Mouse (Mus musculus): Measurements from ENCODE around the gene Tnfrsf13b. TPM values are rescaled to one million over a fixed set of nuclear protein-coding genes. Genes with fewer than 3 reads are reported as not detected.
"Not testable (repeated sequence)": the region's sequence is repeated elsewhere in the genome, so short reads cannot be mapped to it uniquely, and the experiment has no call there.

Tnfrsf13b gene
- polyA plus RNA-seq, 1 experiment from 2014 or later = 0.39 TPM

DNA sequence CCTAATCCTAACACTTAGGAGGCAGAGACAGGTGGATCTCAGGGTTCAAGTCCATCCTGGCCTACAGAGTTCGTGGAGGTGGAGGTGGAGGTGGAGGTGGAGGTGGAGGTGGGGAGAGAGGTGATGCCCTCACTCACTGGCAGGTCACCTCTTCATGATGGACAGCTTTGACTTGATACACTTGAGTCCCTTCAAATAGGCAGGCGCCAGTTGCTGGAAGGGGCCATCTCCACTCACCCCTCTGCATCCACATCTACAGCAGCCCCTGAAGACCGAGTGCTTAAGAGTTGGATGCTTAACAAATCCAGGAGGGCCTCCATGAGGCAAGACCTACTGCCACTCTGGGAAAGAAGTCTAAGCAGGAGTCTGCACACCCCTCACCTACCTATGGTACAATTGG, 36.8 kb downstream of the Tnfrsf13b start:
- DNase-seq (ENCODE audit: low spot score) = no peak
- H3K27ac ChIP-seq = no peak overlapping the region
- no peak overlapping the region for H3K4me3 ChIP-seq
- no peaks in the 10 kb centered on the region for H3K9me3 ChIP-seq (replicated peaks)
- H3K27me3 ChIP-seq (ENCODE audit: low read depth, poor library complexity, severe bottlenecking) = no peaks in the 10 kb centered on the region
- H3K36me3 ChIP-seq = peaks cover 100% of the 10 kb centered on the region
- WGBS = 95% methylated on average over 3 of the region's 3 CpGs
- no peaks in the 10 kb centered on the region for H3K4me1 ChIP-seq

DNA sequence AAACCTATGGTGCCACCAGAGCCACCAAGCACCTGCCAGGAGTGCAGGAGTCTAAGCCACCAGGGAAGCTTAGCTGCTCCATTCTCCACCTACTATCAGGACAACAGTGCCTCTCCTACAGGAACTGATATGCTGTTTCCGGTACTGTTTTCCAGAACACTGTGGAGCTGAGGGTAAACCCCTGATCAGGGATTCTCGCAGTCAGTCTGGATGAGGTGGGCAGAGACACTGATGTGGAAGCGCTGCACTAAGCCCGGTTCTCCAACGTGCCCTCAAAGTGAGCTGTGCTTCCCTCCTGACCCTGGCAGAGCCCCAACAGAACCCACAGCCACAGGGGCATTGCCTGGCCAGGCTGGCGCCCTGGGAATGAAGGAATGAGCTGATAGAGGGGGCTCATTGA, 37.8 kb downstream of the Tnfrsf13b start:
- 93% methylated on average over 6 of the region's 6 CpGs for WGBS
- peaks cover 91% of the 10 kb centered on the region for H3K36me3 ChIP-seq

DNA sequence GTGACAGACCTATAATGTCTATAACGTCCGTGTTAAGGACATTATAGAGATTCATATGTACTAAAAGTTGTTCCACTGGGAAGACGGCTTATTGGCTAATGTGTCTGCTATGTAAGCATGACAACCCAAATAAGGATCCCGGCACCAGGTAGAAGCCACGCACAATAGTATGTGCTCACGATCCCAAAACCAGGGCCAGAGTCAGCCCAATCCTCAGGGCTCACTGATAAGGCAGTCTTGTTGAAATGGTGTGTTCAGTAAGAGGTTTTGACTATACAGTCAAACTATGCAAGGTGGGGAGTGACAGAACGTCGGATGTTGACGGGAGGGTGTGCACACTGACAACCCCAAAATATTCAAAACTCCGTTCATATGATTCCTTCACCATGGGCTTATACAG, 38.3 kb downstream of the Tnfrsf13b start:
- WGBS = 95% methylated on average over 10 of the region's 10 CpGs
- Histone ChIP-seq H3K4me3 (no peak overlapping the region), H3K9me3 (replicated peaks) (no peaks in the 10 kb centered on the region), H3K4me1 (no peaks in the 10 kb centered on the region), H3K27ac (no peak overlapping the region), H3K36me3 (peaks cover 85% of the 10 kb centered on the region), H3K27me3 (ENCODE audit: low read depth, poor library complexity, severe bottlenecking) (no peaks in the 10 kb centered on the region)
- no peak for DNase-seq (ENCODE audit: low spot score)

More for the DNA sequence above, 37.8 kb downstream of the Tnfrsf13b start:
- no peak for DNase-seq (ENCODE audit: low spot score)
- no peaks in the 10 kb centered on the region for H3K4me1 ChIP-seq
- no peaks in the 10 kb centered on the region for H3K27me3 ChIP-seq (ENCODE audit: low read depth, poor library complexity, severe bottlenecking)
- H3K4me3 ChIP-seq = no peak overlapping the region
- no peak overlapping the region for H3K27ac ChIP-seq
- H3K9me3 ChIP-seq (replicated peaks) = no peaks in the 10 kb centered on the region

GRCm38 (mm10) chr11:61170184-61170583, 43.6 kb downstream of the Tnfrsf13b start:
- H3K9me3 ChIP-seq (replicated peaks) = no peaks in the 10 kb centered on the region
- H3K4me1 ChIP-seq = peaks cover 15% of the 10 kb centered on the region; the same call in 1 of the 2 replicates
- no peak for DNase-seq (ENCODE audit: low spot score)
- no peaks in the 10 kb centered on the region for H3K27me3 ChIP-seq (ENCODE audit: low read depth, poor library complexity, severe bottlenecking)
- no peak overlapping the region for H3K4me3 ChIP-seq
- WGBS = 93% methylated on average over 5 of the region's 5 CpGs
- no peak overlapping the region for H3K27ac ChIP-seq
- peaks cover 48% of the 10 kb centered on the region for H3K36me3 ChIP-seq

DNA sequence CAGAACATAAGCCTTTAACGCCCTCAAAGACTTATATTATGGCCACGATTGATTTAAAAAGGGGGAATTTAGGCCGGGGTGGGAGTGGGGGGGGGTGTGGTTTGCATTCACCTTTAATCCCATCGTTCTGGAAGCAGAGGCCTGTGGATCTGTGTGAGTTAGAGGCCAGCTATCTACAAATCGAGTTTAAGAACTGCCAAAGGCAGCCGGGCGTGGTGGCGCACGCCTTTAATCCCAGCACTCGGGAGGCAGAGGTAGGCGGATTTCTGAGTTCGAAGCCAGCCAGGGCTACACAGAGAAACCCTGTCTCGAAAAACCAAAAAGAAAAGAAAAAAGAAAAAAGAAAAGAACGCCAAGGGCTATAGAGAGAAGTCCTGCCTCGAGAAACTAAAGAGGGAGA, 46.9 kb downstream of the Tnfrsf13b start:
- H3K4me3 ChIP-seq = peak overlapping the region; percentile 78
- WGBS = 47% methylated on average over 15 of the region's 15 CpGs
- not testable (repeated sequence) for H3K27me3 ChIP-seq (ENCODE audit: low read depth, poor library complexity, severe bottlenecking); H3K27ac ChIP-seq; DNase-seq (ENCODE audit: low spot score); H3K9me3 ChIP-seq (replicated peaks)
- peaks cover 21% of the 10 kb centered on the region for H3K4me1 ChIP-seq
- peaks cover 16% of the 10 kb centered on the region for H3K36me3 ChIP-seq

- Histone ChIP-seq H3K27ac (peak overlapping the region; percentile 98), H3K9me3 (replicated peaks) (no peaks in the 10 kb centered on the region), H3K36me3 (peaks cover 16% of the 10 kb centered on the region), H3K4me3 (peak overlapping the region; percentile 78), H3K27me3 (ENCODE audit: low read depth, poor library complexity, severe bottlenecking) (no peaks in the 10 kb centered on the region; the same call in 1 of the 2 replicates), H3K4me1 (peaks cover 21% of the 10 kb centered on the region)
- DNase-seq (ENCODE audit: low spot score) = peak; percentile 85
- WGBS = under 1% methylated on average over 28 of the region's 28 CpGs
These were observed 47.8 kb downstream of the Tnfrsf13b start for GRCm38 (mm10) chr11:61174291-61174820.

GRCm38 (mm10) chr11:61174821-61175658, 48.5 kb downstream of the Tnfrsf13b start, which contains the start of gene Usp22:
Usp22 (minus strand) TSS chr11:61175055.
- Histone ChIP-seq H3K4me3 (peak within 1 kb of the TSS; percentile 78), H3K4me1 (peaks cover 21% of the 10 kb centered on the region)

DNA sequence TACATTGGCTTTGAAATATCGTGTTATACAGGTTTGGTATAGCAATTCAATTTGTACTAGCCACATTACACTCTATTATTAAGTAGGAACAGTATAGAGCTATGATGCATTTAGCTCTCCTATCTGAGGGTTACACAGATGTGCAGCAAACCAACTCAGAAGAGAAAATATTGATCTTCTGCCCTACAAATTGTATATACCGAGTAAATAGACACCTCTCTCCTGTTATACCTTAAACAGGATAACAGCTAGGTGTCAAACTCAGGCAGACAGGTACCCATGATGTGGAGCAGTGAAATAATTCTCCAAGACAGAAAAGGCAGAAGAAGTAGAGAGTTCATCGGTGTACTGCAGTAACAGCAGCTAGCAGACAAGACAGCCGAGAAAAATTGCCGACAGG, 49.2 kb downstream of the Tnfrsf13b start:
- H3K4me1 ChIP-seq = peaks cover 21% of the 10 kb centered on the region
- 73% methylated on average over 5 of the region's 5 CpGs for WGBS
- peak overlapping the region; percentile 98 for H3K27ac ChIP-seq

More at GRCm38 (mm10) chr11:61174821-61175658, 48.5 kb downstream of the Tnfrsf13b start, which contains the start of gene Usp22:
- H3K27ac ChIP-seq = peak within 1 kb of the TSS; percentile 98
- no peaks in the 10 kb centered on the region; the same call in 1 of the 2 replicates for H3K27me3 ChIP-seq (ENCODE audit: low read depth, poor library complexity, severe bottlenecking)
- WGBS = under 1% methylated on average over 69 of the region's 69 CpGs
- H3K9me3 ChIP-seq (replicated peaks) = no peaks in the 10 kb centered on the region
- peak; percentile 97 for DNase-seq (ENCODE audit: low spot score)
- peaks cover 16% of the 10 kb centered on the region for H3K36me3 ChIP-seq

GRCm38 (mm10) chr11:61176321-61176720, 49.8 kb downstream of the Tnfrsf13b start:
- 89% methylated on average over 1 of the region's 1 CpGs for WGBS
- H3K4me3 ChIP-seq = no peak overlapping the region
- H3K36me3 ChIP-seq = peaks cover 12% of the 10 kb centered on the region
- DNase-seq (ENCODE audit: low spot score) = no peak
- no peaks in the 10 kb centered on the region; the same call in 1 of the 2 replicates for H3K27me3 ChIP-seq (ENCODE audit: low read depth, poor library complexity, severe bottlenecking)
- peaks cover 18% of the 10 kb centered on the region for H3K4me1 ChIP-seq
- H3K27ac ChIP-seq = 0 out of 2 replicates have a peak overlapping the region, but pooled peaks have one; percentile 98
- no peaks in the 10 kb centered on the region for H3K9me3 ChIP-seq (replicated peaks)

More for the DNA sequence above, 49.2 kb downstream of the Tnfrsf13b start:
- DNase-seq (ENCODE audit: low spot score) = no peak
- no peaks in the 10 kb centered on the region; the same call in 1 of the 2 replicates for H3K27me3 ChIP-seq (ENCODE audit: low read depth, poor library complexity, severe bottlenecking)
- peaks cover 13% of the 10 kb centered on the region for H3K36me3 ChIP-seq
- H3K4me3 ChIP-seq = peak overlapping the region; percentile 78
- H3K9me3 ChIP-seq (replicated peaks) = no peaks in the 10 kb centered on the region

DNA sequence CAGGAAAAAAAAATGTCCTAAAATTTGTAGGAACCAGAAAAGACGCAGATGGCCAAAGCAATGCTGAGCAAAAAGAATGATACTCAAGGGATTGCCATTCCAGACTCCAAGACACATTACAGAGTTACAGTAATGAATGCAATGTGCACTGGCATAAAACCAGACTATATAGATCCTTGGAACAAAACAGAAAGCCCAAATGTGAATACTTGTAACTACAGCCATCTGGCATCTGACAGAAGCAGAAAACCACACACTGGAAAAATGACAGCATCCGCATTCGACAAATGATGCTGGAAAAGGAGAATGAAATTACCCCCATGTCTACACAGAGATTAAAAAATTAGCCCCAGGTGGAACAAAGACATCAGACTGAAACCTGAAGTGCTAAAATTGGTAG, 53.8 kb downstream of the Tnfrsf13b start:
- H3K4me1 ChIP-seq = peaks cover 6% of the 10 kb centered on the region
- H3K27me3 ChIP-seq (ENCODE audit: low read depth, poor library complexity, severe bottlenecking) = no peaks in the 10 kb centered on the region; the same call in 1 of the 2 replicates
- 89% methylated on average over 3 of the region's 3 CpGs for WGBS
- no peaks in the 10 kb centered on the region for H3K9me3 ChIP-seq (replicated peaks)
- no peak overlapping the region for H3K27ac ChIP-seq
- no peak overlapping the region for H3K4me3 ChIP-seq
- H3K36me3 ChIP-seq = no peaks in the 10 kb centered on the region
- no peak for DNase-seq (ENCODE audit: low spot score)

GRCm38 (mm10) chr11:61181624-61182023, 55.1 kb downstream of the Tnfrsf13b start:
- Histone ChIP-seq H3K4me3 (no peak overlapping the region), H3K27ac (no peak overlapping the region), H3K27me3 (ENCODE audit: low read depth, poor library complexity, severe bottlenecking) (no peaks in the 10 kb centered on the region; the same call in 1 of the 2 replicates), H3K36me3 (no peaks in the 10 kb centered on the region), H3K4me1 (no peaks in the 10 kb centered on the region), H3K9me3 (replicated peaks) (no peaks in the 10 kb centered on the region)
- DNase-seq (ENCODE audit: low spot score) = no peak

DNA sequence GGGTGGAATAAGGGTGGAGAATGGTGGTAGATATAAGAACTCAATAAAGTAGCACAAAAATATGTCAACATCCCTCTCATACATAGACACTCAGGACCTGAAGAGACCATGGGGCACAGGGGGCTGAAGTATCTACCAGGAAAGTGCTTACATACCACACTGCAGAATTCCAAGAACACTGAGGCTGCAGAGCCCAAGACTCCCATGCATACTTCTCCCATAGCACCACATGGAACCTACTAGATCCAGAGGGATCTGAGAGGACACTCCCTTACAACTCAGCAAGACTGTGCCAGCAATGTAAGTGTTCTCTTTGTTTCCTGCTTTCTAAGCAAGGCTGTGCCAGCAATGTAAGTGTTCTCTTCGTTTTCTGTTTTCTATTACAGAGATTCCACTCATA, 57.3 kb downstream of the Tnfrsf13b start:
- Histone ChIP-seq H3K4me3 (no peak overlapping the region), H3K27me3 (ENCODE audit: low read depth, poor library complexity, severe bottlenecking) (no peaks in the 10 kb centered on the region), H3K27ac (no peak overlapping the region), H3K36me3 (no peaks in the 10 kb centered on the region), H3K4me1 (no peaks in the 10 kb centered on the region), H3K9me3 (replicated peaks) (no peaks in the 10 kb centered on the region)
- DNase-seq (ENCODE audit: low spot score) = no peak
- 84% methylated on average over 1 of the region's 1 CpGs for WGBS

- H3K27ac ChIP-seq = no peak overlapping the region
- H3K27me3 ChIP-seq (ENCODE audit: low read depth, poor library complexity, severe bottlenecking) = peaks cover 17% of the 10 kb centered on the region
- H3K4me3 ChIP-seq = no peak overlapping the region
- H3K9me3 ChIP-seq (replicated peaks) = no peaks in the 10 kb centered on the region
- WGBS = 91% methylated on average over 2 of the region's 2 CpGs
- H3K4me1 ChIP-seq = no peaks in the 10 kb centered on the region
- no peaks in the 10 kb centered on the region for H3K36me3 ChIP-seq
- no peak for DNase-seq (ENCODE audit: low spot score)
These were observed 64.2 kb downstream of the Tnfrsf13b start for GRCm38 (mm10) chr11:61190776-61191175.

Data from limb, embryonic 10.5 days (tissue).